Mouse (Mus musculus): ENCODE data around the gene Zfp874a.
"Not testable (repeated sequence)": the region's sequence is repeated elsewhere in the genome, so short reads cannot be mapped to it uniquely, and the experiment has no call there.

- TF ChIP-seq CTCF, EP300 (IDR thresholded peaks at IDR 0.05; ENCODE audit: low read depth): not testable (repeated sequence)
Measured at GRCm38 (mm10) chr13:67425699-67426098, 25.7 kb downstream of the Zfp874a start.
